Mouse (Mus musculus) embryo, embryonic 10 days (tissue): Measurements from ENCODE around the gene Slc39a11.

Experiments used
- DNase-seq: peaks from one replicate; pipeline ENCODE4 v3.0.0-alpha.2; 2015; ENCODE audit warnings: low spot score

The Slc39a11 gene

GRCm38 (mm10) chr11:113539502-113540209 is 110.2 kb downstream of the Slc39a11 start:
- peak; percentile 47 for DNase-seq

- DNase-seq: no peak
These were observed 110.8 kb downstream of the Slc39a11 start for GRCm38 (mm10) chr11:113539079-113539478.

DNA sequence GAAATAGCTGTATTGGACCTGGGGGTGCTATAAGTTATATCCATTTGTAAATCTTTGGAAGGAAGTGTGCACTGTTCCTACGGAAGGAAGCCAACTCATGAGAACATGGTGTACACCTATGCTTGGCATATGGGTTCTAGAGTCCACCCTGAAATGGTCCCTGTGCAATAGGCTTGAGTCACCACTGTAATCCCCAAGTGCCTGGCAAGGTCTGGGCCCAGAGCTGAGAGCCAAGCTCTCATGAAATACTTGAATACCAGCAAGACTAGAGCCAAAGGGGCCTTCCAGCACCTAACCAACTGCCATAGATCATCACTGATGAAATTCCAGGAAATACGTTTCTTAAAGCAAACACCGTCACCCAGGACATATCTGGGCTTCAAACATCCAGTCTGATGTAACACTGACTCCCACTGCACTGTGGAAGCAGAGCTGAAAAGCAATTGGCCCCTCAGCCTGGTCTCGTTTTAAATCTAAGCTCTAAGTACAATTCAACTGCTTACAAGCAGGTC is 111.4 kb downstream of the Slc39a11 start:
- no peak for DNase-seq

- DNase-seq: no peak
These were observed 112.2 kb downstream of the Slc39a11 start for GRCm38 (mm10) chr11:113537715-113538114.

GRCm38 (mm10) chr11:113537199-113537586 is 112.7 kb downstream of the Slc39a11 start:
- DNase-seq: no peak

- no peak for DNase-seq
These were observed 113.3 kb downstream of the Slc39a11 start for GRCm38 (mm10) chr11:113536308-113537198.

DNA sequence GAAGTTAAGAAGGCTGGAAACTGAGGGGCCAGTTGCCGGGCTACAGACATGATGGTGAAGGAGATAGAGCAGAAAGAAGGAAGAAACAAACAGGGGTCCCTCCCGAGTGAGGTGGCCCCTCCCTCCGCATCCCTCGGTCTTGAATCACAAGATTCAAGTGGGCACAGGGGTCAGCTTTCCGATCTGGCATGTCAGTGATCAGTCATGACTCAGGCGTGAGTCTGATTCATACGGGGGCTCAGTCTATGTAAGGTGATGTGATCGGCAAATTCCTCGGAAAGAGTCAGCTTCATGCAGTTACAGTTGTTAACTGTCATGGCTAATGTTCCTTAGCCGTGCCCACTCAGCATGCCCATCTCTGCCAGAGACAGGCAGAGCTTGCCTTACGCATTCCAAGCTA is 115.5 kb downstream of the Slc39a11 start:
- no peak for DNase-seq

DNA sequence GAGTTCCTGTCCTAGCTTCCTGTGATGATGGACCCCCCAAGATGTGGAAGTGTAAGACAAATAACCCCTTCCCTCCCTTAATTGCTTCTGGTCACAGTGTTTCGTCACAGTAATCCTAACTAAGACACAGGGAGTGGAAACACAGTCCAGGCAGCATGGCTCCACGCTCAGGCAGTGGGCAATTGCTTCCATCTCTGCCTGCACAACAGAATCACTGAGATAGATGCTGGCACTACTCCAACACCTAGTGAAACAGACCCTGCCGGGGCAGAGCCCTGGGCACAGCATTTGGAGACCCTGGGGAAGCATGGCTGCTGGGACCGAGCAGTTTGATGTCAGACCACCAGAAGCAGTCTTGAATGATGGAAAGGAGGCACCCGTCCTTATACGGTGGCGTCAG is 115.9 kb downstream of the Slc39a11 start:
- DNase-seq: no peak

DNA sequence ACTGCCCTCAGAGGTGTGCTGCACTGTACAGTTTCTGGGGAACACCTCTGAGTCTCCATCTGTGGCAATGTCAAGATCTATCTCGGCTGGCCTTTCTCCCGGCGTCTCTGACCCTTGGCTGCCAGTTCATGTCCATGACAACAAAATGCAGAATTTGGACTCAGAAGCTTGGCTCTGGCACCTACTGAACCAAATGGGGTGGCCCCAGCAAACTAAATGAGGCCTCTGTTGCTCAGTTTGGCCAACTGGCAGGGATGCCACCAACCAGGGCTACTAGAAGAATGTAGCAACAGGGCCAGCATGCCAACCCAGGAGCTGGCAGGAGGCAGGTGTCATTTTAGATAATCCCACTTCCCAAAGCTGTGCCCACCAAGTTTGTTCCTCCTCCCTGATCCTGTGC is 121.5 kb downstream of the Slc39a11 start:
- DNase-seq: no peak

DNA sequence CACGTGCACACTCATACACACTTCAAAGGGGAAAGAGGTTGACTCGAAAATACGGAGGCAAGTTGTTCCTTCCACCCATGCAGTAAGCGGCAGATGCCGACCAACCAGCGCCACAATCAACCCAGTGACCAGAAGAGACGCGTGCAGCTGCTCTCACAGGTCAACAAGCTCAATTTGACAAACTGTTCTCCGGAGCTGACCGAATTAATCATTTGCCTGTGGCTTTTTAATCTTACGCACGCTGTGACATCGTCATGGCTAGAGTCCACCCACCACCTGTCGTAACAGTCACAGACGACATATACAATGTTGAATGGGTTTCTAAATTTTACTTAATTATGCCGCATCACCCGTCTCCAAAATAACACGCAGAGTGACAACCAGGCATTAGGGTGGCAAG is 124.1 kb downstream of the Slc39a11 start:
- DNase-seq: no peak

DNA sequence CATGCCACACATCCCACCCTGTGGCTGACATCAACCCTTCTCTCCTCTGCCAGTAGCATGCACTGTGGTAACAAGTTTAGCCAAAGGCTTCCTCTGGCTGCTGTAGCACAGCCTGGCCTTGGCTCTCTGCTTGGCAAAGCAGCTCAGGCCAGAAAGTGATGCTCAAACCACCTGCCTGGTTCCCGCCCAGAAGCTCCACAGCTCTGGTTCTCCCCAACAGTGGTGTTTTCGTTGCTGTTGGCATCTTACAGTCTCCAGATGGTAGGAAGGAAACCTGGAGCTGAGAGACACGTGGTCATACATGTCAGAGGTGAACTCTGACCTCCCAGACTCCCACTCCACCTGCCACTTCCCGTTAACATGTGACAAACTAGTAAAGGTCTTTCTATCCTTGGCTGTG is 127.2 kb downstream of the Slc39a11 start:
- DNase-seq: no peak

- DNase-seq: no peak
These were observed 128.2 kb downstream of the Slc39a11 start for GRCm38 (mm10) chr11:113521469-113522190.

DNA sequence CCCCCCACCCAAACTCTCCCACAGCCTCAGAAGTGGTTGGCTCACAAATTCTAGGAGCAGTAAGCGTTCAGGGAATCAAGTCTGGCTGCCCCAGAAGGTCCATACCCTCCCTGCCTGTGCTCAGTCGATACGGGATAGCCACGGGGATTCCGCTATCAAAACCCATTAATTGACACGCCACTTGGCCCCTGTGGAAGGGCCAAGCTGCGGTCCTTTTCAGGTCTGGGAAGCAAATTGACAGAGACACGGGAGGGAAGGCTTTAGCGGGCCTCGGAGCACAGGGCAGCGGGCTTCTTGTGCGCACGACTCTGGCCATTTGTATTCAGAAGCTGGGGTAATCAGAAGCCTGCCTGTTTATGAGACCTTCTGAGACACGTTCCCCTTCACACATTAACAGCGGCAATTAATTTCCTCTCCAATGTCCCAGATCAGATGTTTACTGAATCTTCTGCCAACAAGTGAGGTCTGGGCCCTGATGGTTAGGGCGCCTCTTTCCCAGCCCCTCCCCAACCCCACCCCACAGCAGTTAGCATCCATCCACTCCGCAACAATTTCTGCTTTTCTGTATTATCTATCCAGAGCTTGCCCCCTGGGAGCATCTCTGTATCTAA is 128.9 kb downstream of the Slc39a11 start:
- DNase-seq: no peak

- DNase-seq: no peak
These were observed 129.5 kb downstream of the Slc39a11 start for GRCm38 (mm10) chr11:113520373-113520772.

- DNase-seq: no peak
These were observed 129.9 kb downstream of the Slc39a11 start for GRCm38 (mm10) chr11:113519973-113520372.

DNA sequence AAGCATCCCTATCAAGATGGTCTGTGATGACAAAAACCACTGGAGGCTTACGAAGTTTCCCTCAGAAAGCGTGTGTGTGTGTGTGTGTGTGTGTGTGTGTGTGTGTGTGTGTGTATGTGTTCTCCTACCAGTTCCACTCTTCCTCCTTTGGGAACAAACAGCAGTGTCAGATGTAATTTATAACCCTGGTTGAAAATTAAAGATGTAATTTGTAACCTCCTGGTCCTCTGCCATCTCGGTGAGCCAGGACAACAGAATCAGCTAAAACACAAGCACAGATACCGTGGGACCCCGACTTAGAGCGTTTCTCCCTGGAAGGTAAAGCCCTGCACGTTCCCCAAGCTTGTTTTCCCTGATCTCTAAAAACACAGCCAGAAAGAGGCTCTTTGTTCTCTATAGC is 131.7 kb downstream of the Slc39a11 start:
- no peak for DNase-seq

DNA sequence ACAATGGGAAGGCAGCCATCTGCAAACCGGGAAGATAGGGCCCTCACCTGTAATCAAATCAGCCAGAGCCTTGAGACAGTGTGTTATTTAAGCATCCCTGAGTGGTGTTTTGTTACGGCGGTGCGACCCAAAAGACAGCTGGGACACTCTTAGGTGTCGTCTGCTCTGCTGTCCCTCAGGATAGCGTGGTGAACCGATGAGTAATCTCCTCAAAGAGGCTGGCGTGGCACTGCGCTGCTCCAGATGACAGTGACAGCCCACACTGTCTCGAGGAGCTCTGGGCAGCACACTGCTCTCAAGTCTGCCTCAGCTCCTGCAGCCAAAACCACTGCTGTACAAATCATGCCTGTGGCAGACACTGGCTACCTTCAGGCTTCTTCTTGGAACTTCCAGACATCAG is 133.7 kb downstream of the Slc39a11 start:
- no peak for DNase-seq

DNA sequence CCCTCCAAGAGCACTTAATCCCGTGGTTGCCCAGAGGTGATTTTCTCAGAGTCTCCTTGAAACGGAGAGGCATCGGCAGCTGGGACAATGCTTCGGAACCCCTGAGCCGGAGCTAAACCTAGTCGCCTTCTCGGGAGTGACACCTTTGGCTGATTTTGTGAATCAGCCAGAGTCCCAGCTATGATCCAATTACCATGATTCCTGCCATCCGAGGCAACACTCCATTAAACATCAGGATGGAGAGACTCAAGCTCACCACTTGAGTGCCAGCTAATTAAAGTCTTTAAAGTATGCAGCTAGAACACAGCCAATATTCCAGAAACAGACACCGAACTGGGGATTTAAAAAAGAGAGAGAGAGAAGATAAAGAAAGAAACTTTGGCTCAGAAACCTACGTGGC is 136.9 kb downstream of the Slc39a11 start:
- no peak for DNase-seq

DNA sequence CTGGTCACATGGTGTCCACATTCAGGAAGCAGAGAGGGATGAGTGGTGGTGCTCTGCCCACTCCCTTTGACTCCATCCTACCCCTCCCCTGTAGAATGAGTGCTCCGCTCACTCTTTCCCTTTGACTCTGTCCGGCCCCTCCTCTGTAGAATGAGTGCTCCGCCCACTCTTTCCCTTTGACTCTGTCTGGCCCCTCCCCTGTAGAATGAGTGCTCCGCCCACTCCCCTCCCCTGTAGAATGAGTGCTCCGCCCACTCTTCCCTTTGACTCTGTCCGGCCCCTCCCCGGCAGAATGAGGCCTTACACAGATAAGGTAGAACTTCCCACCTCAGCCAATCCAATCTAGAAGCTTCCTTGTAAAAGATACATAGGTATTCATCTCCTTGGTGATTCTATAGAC is 137.7 kb downstream of the Slc39a11 start:
- no peak for DNase-seq

GRCm38 (mm10) chr11:113510969-113511625 is 138.8 kb downstream of the Slc39a11 start:
- DNase-seq: no peak

- no peak for DNase-seq
These were observed 139.6 kb downstream of the Slc39a11 start for GRCm38 (mm10) chr11:113510249-113510648.
